Mouse (Mus musculus) liver, adult 2 months (tissue): ENCODE measurements around the gene Scg2. TPM values are rescaled to one million over a fixed set of nuclear protein-coding genes. Genes with fewer than 3 reads are reported as not detected.

Experiments
- DNase-seq: peaks from one replicate; pipeline ENCODE4 v3.0.0-alpha.2; 2011; ENCODE audit warnings: low read depth, low spot score; ENCODE audit errors: extremely low read depth
- H3K27ac ChIP-seq: fragments of 200-500 bp; replicated peaks from 2 replicates; pipeline ENCODE4 v1.5.1; 2012; ENCODE audit warnings: low read depth, mild to moderate bottlenecking, control low read depth, inconsistent platforms, low read length; ENCODE audit not compliant: insufficient read depth
- H3K27me3 ChIP-seq: fragments of 200-500 bp; 2 replicates; pipeline ENCODE4 v1.6.1; 2012; ENCODE audit warnings: mild to moderate bottlenecking, moderate library complexity, low read length, inconsistent platforms; ENCODE audit not compliant: control insufficient read depth, insufficient read depth
- H3K36me3 ChIP-seq: fragments of 200-500 bp; 2 replicates; pipeline ENCODE4 v1.6.1; 2012; ENCODE audit warnings: low read length, inconsistent platforms; ENCODE audit not compliant: control insufficient read depth, insufficient read depth
- H3K4me1 ChIP-seq: fragments of 200-500 bp; 2 replicates; pipeline ENCODE4 v1.6.1; 2011; ENCODE audit warnings: low read length; ENCODE audit not compliant: control insufficient read depth, insufficient read depth
- H3K4me3 ChIP-seq: fragments of 200-500 bp; 2 replicates; pipeline ENCODE4 v1.5.1; 2011; ENCODE audit warnings: low read depth, mild to moderate bottlenecking, control low read depth, low read length, moderate library complexity; ENCODE audit not compliant: insufficient read depth
- H3K79me2 ChIP-seq: fragments of 200-500 bp; 2 replicates; pipeline ENCODE4 v1.6.1; 2012; ENCODE audit warnings: inconsistent platforms, mild to moderate bottlenecking, low read length, moderate library complexity; ENCODE audit not compliant: control insufficient read depth, insufficient read depth
- H3K9ac ChIP-seq: fragments of 200-500 bp; 2 replicates; pipeline ENCODE4 v1.6.1; 2012; ENCODE audit warnings: low read depth, mild to moderate bottlenecking, control low read depth, inconsistent platforms, low read length
- CTCF ChIP-seq: fragments of 200-500 bp; IDR thresholded peaks from 2 replicates; pipeline ENCODE4 v1.5.1; 2011; ENCODE audit warnings: low read depth, low read length, control low read depth
- POLR2A ChIP-seq: fragments of 200-500 bp; IDR thresholded peaks from 2 replicates; pipeline ENCODE4 v1.6.1; 2011; ENCODE audit warnings: low read length, control low read depth; ENCODE audit not compliant: insufficient read depth; ENCODE audit errors: extremely low read depth
- WGBS: fragments of 180-500 bp; shearing (Covaris S2); methylation state at CpG from one replicate; pipeline ENCODE4 v1.1.7; 2018; 5-methylcytosine and 5-hydroxymethylcytosine counted together
- polyA plus RNA-seq: library from polyadenylated mRNA; depleted of rRNA; stranded (reverse); fragments of >200 nt; gene quantifications from 2 replicates; pipeline ENCODE4 v1.2.3, GENCODE M21; 2012; rRNA removed
- total RNA-seq: library from RNA; depleted of rRNA; stranded (reverse); fragments of >200 nt; gene quantifications from 2 replicates; pipeline ENCODE4 v1.2.3, GENCODE M21; 2014; rRNA removed

The Scg2 gene
- total and polyA plus RNA-seq, 2 experiments, result not detected

- Histone ChIP-seq H3K79me2 (no peaks in the 10 kb centered on the region), H3K4me3 (no peak overlapping the region), H3K9ac (no peak overlapping the region), H3K4me1 (no peaks in the 10 kb centered on the region), H3K27me3 (no peaks in the 10 kb centered on the region), H3K27ac (no peak overlapping the region), H3K36me3 (no peaks in the 10 kb centered on the region)
- DNase-seq, result no peak
- WGBS, result 88% methylated on average over 8 of the region's 8 CpGs
- TF ChIP-seq CTCF (no peak), POLR2A (no peak)
These were observed 3.2 kb downstream of the Scg2 start for GRCm38 (mm10) chr1:79436671-79437070.

- WGBS, result 73% methylated on average over 5 of the region's 5 CpGs
These were observed 10.9 kb downstream of the Scg2 start for GRCm38 (mm10) chr1:79429058-79429457.

GRCm38 (mm10) chr1:79415496-79415895, 24.4 kb downstream of the Scg2 start:
- no peak for DNase-seq
- no peaks in the 10 kb centered on the region for H3K36me3 ChIP-seq
- H3K27me3 ChIP-seq, result no peaks in the 10 kb centered on the region; the same call in 1 of the 2 replicates
- no peak overlapping the region for H3K4me3 ChIP-seq
- H3K27ac ChIP-seq, result no peak overlapping the region
- TF ChIP-seq CTCF, result no peak
- TF ChIP-seq POLR2A, result no peak
- H3K9ac ChIP-seq, result no peak overlapping the region
- H3K4me1 ChIP-seq, result no peaks in the 10 kb centered on the region
- H3K79me2 ChIP-seq, result no peaks in the 10 kb centered on the region

More at GRCm38 (mm10) chr1:79429058-79429457, 10.9 kb downstream of the Scg2 start:
- no peak for TF ChIP-seq POLR2A
- no peak for TF ChIP-seq CTCF
- Histone ChIP-seq H3K36me3 (no peaks in the 10 kb centered on the region), H3K79me2 (no peaks in the 10 kb centered on the region), H3K4me1 (no peaks in the 10 kb centered on the region), H3K4me3 (no peak overlapping the region), H3K27ac (no peak overlapping the region), H3K9ac (no peak overlapping the region), H3K27me3 (no peaks in the 10 kb centered on the region)
- no peak for DNase-seq

DNA sequence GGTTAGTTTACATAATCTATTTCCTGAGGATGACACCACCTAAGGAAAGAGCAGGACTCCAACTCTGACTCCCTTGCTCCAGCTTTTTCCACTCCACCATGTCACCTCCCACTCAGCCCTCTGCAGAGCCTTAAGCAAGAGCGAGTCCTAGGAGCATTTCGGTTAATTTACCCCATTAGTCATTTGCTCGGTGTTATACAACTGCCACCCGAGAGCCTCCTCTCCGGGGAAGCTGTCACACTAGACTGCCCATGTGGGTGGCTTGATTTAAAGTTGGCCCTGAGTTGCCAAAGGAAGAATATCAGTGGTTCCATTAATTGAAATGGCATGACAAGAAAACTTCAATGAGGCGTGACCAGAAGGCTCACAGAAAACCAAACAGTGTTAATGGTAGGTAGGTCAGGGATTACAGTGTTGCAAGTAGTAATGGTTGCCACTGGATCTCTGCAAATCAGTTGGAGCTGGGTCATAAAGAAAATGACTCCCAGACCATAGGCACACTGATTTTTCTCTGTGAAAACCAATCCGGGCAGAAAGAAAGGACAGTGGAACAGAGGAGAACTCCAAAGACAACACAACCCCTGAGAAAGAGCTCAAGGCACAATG, 33.5 kb downstream of the Scg2 start:
- no peaks in the 10 kb centered on the region for H3K27me3 ChIP-seq
- H3K4me3 ChIP-seq, result no peak overlapping the region
- H3K36me3 ChIP-seq, result no peaks in the 10 kb centered on the region
- no peak for DNase-seq
- WGBS, result 91% methylated on average over 7 of the region's 7 CpGs
- H3K79me2 ChIP-seq, result no peaks in the 10 kb centered on the region
- TF ChIP-seq POLR2A (no peak), CTCF (no peak)
- no peak overlapping the region for H3K27ac ChIP-seq
- H3K4me1 ChIP-seq, result no peaks in the 10 kb centered on the region
- H3K9ac ChIP-seq, result no peak overlapping the region

DNA sequence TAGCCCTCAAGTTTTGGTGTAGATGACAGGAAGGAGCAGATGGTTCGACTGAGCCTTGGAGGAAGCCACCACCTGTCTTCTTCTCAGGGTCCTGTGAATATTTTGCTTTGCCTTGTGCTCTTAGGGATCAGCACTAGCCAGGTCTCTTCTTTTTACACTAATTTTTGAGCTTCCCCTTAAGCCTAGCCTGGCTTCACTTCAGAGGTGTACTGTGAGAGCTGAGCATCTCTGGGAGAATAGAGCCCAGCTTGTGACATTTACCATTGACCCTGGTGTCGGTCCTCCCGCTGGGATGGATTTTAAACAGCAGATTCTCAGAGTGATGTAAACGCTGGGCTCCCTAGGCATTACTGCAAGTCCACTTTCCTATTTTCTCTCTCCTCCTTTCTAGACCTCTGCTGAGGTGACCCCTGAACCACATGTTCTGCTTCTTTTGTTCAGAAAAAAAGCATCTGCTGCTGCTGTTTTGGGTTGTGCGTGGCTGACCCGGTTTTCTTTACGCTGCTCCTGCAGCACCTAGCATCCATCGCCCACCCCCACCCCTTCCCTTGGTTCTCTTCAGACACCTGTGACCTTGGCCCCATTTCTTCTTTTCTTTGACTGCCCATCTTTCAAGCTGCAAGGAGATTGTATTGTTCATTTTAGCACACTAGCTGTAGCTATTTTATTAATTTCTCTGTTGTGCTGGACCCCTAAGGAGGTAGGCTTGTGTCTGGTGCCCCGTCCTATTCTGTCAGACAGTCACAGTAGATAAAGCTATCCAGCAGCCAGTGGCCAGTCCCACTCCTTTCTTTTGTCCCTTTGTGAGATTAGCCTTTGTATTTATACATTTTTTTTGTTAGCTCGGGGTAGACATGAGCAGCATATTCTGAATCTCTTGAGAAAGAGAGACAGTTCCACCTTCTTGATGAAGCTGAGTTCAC, 38.6 kb downstream of the Scg2 start:
- Histone ChIP-seq H3K27me3 (no peaks in the 10 kb centered on the region), H3K36me3 (no peaks in the 10 kb centered on the region), H3K9ac (no peak overlapping the region), H3K79me2 (no peaks in the 10 kb centered on the region), H3K4me1 (no peaks in the 10 kb centered on the region), H3K27ac (no peak overlapping the region), H3K4me3 (no peak overlapping the region)
- no peak for DNase-seq
- WGBS, result 82% methylated on average over 10 of the region's 10 CpGs
- no peak for TF ChIP-seq POLR2A
- TF ChIP-seq CTCF, result no peak

GRCm38 (mm10) chr1:79400284-79400683, 39.6 kb downstream of the Scg2 start:
- Histone ChIP-seq H3K4me3 (no peak overlapping the region), H3K36me3 (no peaks in the 10 kb centered on the region), H3K79me2 (no peaks in the 10 kb centered on the region), H3K9ac (no peak overlapping the region), H3K27ac (no peak overlapping the region), H3K27me3 (no peaks in the 10 kb centered on the region), H3K4me1 (no peaks in the 10 kb centered on the region)
- WGBS, result 57% methylated on average over 5 of the region's 5 CpGs
- no peak for DNase-seq
- TF ChIP-seq CTCF, result no peak
- TF ChIP-seq POLR2A, result no peak

Other genes starting within 250 kb of the Scg2 start
- gene Ap1s3, start 231.9 kb upstream of the Scg2 start, total RNA-seq, result 0.92 and 4.1 TPM in 2 replicates
- 2.3 and 3.8 TPM in 2 replicates for gene Ap1s3, start 231.9 kb upstream of the Scg2 start, polyA plus RNA-seq